ENCODE assay signal across 31 mouse cellular contexts in the genomic region with DNA sequence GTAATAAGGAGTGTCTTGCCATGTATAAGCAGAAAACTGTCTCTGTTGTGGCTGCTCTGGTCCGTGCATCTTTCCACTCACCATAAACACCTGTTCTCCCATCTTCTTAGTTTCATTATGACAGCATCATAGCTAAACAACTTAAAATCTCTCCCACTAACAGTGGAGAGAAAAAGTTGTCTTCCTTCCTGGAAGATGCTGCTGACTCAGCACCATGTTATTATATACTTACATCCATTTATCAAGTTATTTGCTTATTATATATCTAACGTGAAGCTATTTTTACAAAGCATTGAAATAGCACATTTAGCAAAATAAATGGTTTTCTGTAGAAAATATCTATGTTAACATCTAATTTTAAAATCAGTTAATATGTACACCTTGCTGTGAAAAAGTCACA.
"Had no signal": no experiment of that assay in that cellular context is flagged by ENCODE, and none has a peak within 500 bp of the region (broad histone marks: within the 10 kb centered on the region; RNA-seq: fewer than 3 reads in every experiment).

No protein-coding gene starts in this region.

- ATAC-seq: liver, embryonic 12.5 days; liver, postnatal 0 days; lung, postnatal 0 days; midbrain, embryonic 13.5 days; midbrain, embryonic 15.5 days; midbrain, embryonic 16.5 days had no signal

- H3K4me1 ChIP-seq: limb, embryonic 10.5 days; limb, embryonic 12.5 days; limb, embryonic 13.5 days; limb, embryonic 15.5 days; liver, embryonic 12.5 days; liver, embryonic 13.5 days; liver, embryonic 15.5 days; lung, embryonic 15.5 days; megakaryocyte, embryonic 14.5 days; midbrain, embryonic 10.5 days; midbrain, embryonic 12.5 days; midbrain, embryonic 13.5 days; midbrain, embryonic 15.5 days had no signal

- H3K27ac ChIP-seq: limb, embryonic 10.5 days; limb, embryonic 12.5 days; limb, embryonic 13.5 days; limb, embryonic 15.5 days; liver, embryonic 12.5 days; liver, embryonic 13.5 days; liver, embryonic 14.5 days; liver, embryonic 15.5 days; lung, embryonic 15.5 days; macrophage; midbrain, embryonic 10.5 days; midbrain, embryonic 12.5 days; midbrain, embryonic 13.5 days; midbrain, embryonic 15.5 days had no signal

- H3K4me2 ChIP-seq: limb, embryonic 12.5 days; limb, embryonic 13.5 days; limb, embryonic 15.5 days; liver, embryonic 11.5 days; liver, embryonic 12.5 days; liver, embryonic 13.5 days; liver, embryonic 15.5 days; lung, embryonic 14.5 days; lung, embryonic 15.5 days; midbrain, embryonic 11.5 days; midbrain, embryonic 12.5 days; midbrain, embryonic 13.5 days; midbrain, embryonic 15.5 days had no signal

- H3K9ac ChIP-seq: limb, embryonic 12.5 days; limb, embryonic 13.5 days; limb, embryonic 15.5 days; liver, embryonic 12.5 days; liver, embryonic 13.5 days; liver, embryonic 14.5 days; liver, embryonic 15.5 days; liver, postnatal 0 days; lung, embryonic 14.5 days; lung, embryonic 15.5 days; midbrain, embryonic 12.5 days; midbrain, embryonic 13.5 days; midbrain, embryonic 15.5 days had no signal

- H3K36me3 ChIP-seq: limb, embryonic 10.5 days; limb, embryonic 12.5 days; limb, embryonic 13.5 days; limb, embryonic 15.5 days; liver, embryonic 12.5 days; liver, embryonic 13.5 days; liver, embryonic 15.5 days; lung, embryonic 15.5 days; midbrain, embryonic 10.5 days; midbrain, embryonic 12.5 days; midbrain, embryonic 13.5 days; midbrain, embryonic 15.5 days had no signal

- H3K9me3 ChIP-seq: limb, embryonic 10.5 days; limb, embryonic 12.5 days; limb, embryonic 13.5 days; limb, embryonic 15.5 days; liver, embryonic 12.5 days; liver, embryonic 13.5 days; liver, embryonic 15.5 days; lung, embryonic 15.5 days; megakaryocyte, embryonic 14.5 days; midbrain, embryonic 10.5 days; midbrain, embryonic 12.5 days; midbrain, embryonic 13.5 days; midbrain, embryonic 15.5 days had no signal

- H3K4me3 ChIP-seq: limb, embryonic 10.5 days; limb, embryonic 12.5 days; limb, embryonic 13.5 days; limb, embryonic 15.5 days; liver, embryonic 12.5 days; liver, embryonic 13.5 days; liver, embryonic 15.5 days; lung, embryonic 15.5 days; megakaryocyte, embryonic 14.5 days; midbrain, embryonic 10.5 days; midbrain, embryonic 12.5 days; midbrain, embryonic 13.5 days; midbrain, embryonic 15.5 days; myocyte had no signal

- H3K27me3 ChIP-seq: limb, embryonic 12.5 days; limb, embryonic 13.5 days; limb, embryonic 15.5 days; liver, embryonic 12.5 days; liver, embryonic 13.5 days; liver, embryonic 15.5 days; lung, embryonic 15.5 days; megakaryocyte, embryonic 14.5 days; midbrain, embryonic 12.5 days; midbrain, embryonic 13.5 days; midbrain, embryonic 15.5 days had no signal

- DNase-seq: left cerebral cortex, postnatal 4 days; liver; liver, embryonic 13.5 days; liver, postnatal 0 days; lung, adult 18-20 months; lung, adult 2 months; lung, embryonic 14.5 days; lung, postnatal 10 days; lung, postnatal 14 days; lung, postnatal 36 days; lung, postnatal 4 days; midbrain, embryonic 14.5 days had no signal
